Mouse (Mus musculus): ENCODE results near the gene Mmp19. TPM values are rescaled to one million over a fixed set of nuclear protein-coding genes. Genes with fewer than 3 reads are reported as not detected.

Gene Mmp19
- polyA plus RNA-seq, 1 experiment from 2014 or later = 1.5 TPM

DNA sequence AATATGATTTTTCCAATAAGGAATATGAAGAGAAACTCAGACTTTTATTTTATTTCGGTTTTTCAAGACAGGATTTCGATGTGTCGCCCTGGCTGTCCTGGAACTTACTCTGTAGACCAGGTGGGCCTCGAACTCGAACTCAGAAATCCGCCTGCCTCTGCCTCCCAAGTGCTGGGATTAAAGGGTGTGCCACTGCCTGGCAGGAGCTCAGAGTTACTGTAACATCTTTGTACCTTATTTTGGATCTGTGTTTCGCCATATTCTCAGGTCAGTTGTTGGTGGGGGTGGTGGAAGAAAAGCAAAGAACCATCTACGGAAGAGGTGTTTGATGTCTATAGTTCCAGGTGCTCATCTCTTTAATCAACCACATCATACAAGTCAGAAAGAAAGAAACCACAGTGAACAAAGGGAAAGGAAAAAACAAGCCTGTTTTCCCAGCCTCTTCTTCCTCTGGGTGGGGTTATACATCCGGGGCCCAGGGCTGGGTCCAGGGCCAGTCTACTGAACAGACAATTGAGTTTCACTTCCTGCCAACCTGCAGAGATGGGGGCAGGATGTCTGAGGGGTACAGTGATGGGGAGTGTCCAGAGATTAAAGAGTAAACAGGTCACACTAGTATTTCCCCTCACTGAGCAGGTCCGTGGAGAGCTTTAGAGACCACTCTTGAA is 44.6 kb upstream of the Mmp19 start:
- Histone ChIP-seq H3K27me3 (ENCODE audit: insufficient read depth, low read length) (peaks cover 7% of the 10 kb centered on the region; the same call in 1 of the 2 replicates), H3K9ac (no peak overlapping the region), H3K4me2 (no peak overlapping the region), H3K27ac (ENCODE audit: low read depth) (peak overlapping the region; percentile 32; the same call in 1 of the 2 replicates), H3K4me3 (ENCODE audit: low read depth, low read length) (no peak overlapping the region), H3K9me3 (ENCODE audit: low read depth, low read length) (no peaks in the 10 kb centered on the region), H3K4me1 (ENCODE audit: insufficient read depth) (peaks cover 11% of the 10 kb centered on the region; the same call in 1 of the 2 replicates), H3K36me3 (ENCODE audit: insufficient read depth) (0 out of 2 replicates have a peak, but pooled peaks cover 4% of the 10 kb centered on the region)
- no peak for TF ChIP-seq CTCF (IDR thresholded peaks at IDR 0.05; ENCODE audit: low read depth)
- ATAC-seq (ENCODE audit: insufficient read depth) (no peak), DNase-seq (no peak)
- 87% methylated on average over 10 of the region's 10 CpGs for WGBS

DNA sequence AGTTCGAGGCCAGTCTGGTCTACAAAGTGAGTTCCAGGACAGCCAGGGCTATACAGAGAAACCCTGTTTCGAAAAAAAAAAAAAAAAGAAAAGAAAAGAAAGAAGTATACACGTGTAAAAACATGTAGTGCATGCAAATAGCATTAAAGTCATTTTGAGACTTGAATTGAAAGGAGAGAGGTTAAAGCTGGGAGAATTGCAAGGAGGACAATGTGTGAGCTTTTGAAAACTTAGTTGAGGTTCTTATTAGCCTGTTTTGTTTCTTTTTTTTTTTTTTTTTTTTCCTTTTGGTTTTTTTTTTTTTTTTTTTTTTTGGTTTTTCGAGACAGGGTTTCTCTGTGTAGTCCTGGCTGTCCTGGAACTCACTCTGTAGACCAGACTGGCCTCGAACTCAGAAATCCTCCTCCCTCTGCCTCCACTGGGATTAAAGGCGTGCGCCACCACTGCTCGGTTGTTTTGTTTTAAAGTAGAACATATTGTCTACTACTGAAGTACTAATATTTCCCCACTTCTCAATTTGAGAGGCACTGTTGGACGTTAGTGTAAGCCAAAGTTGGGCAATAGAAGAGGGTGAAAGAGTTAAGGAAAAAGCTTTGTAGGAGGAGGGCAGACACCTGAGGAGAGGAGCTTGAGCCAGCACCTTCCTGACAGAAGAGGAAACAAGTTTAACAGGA is 43.6 kb upstream of the Mmp19 start:
- WGBS = 29% methylated on average over 9 of the region's 9 CpGs
- Histone ChIP-seq H3K27me3 (ENCODE audit: insufficient read depth, low read length) (peaks cover 5% of the 10 kb centered on the region; the same call in 1 of the 2 replicates), H3K9ac (peak overlapping the region; percentile 86), H3K27ac (ENCODE audit: low read depth) (peak overlapping the region; percentile 98), H3K4me3 (ENCODE audit: low read depth, low read length) (peak overlapping the region; percentile 72), H3K4me2 (peak overlapping the region; percentile 91), H3K9me3 (ENCODE audit: low read depth, low read length) (no peaks in the 10 kb centered on the region), H3K36me3 (ENCODE audit: insufficient read depth) (0 out of 2 replicates have a peak, but pooled peaks cover 4% of the 10 kb centered on the region), H3K4me1 (ENCODE audit: insufficient read depth) (peaks cover 11% of the 10 kb centered on the region; the same call in 1 of the 2 replicates)
- ATAC-seq (ENCODE audit: insufficient read depth) (peak; percentile 2; the same call in 1 of the 2 replicates), DNase-seq (no peak)
- no peak for TF ChIP-seq CTCF (IDR thresholded peaks at IDR 0.05; ENCODE audit: low read depth)

DNA sequence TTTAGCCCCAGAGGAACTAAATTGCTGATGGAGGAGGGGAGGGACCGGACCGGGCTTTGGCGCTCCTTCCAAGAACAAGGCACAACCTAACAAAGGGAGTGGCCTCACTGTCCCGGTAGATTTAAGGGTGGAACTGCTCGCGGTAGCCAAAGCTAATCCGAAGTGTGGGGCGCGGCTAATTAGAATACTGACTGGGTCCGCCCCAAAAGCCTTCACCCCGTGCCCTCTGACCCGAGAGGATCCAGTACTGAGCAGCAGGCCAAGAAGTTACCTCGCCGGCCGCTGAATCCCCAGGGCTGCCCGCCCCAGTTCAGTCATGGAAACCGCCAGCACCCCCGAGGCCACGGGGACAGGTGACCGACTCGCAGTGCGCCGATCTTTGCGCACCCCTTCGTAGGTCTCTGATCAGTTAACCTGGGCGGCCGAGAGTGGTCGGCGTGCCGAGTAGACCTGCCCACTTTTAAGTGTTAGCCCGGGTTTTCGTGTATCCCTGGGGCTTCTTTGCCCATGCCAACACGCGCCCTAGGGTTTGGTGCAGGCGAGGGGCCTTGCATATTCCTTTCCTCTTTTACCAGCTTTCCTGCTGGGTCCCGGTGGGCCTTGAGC is 43.0 kb upstream of the Mmp19 start, which contains the start of gene Pym1:
TSS of gene Pym1 (plus strand) at position 244 of the 606 bp plus-strand sequence.
- peaks cover 7% of the 10 kb centered on the region; the same call in 1 of the 2 replicates for H3K36me3 ChIP-seq (ENCODE audit: insufficient read depth)
- H3K4me1 ChIP-seq (ENCODE audit: insufficient read depth) = peaks cover 11% of the 10 kb centered on the region; the same call in 1 of the 2 replicates
- H3K4me2 ChIP-seq = peak within 1 kb of the TSS; percentile 91
- H3K27me3 ChIP-seq (ENCODE audit: insufficient read depth, low read length) = no peaks in the 10 kb centered on the region
- H3K9ac ChIP-seq = peak within 1 kb of the TSS; percentile 86
- ATAC-seq (ENCODE audit: insufficient read depth) (peak; percentile 74), DNase-seq (peak; percentile 85)
- H3K27ac ChIP-seq (ENCODE audit: low read depth) = peak within 1 kb of the TSS; percentile 98
- no peak for TF ChIP-seq CTCF (IDR thresholded peaks at IDR 0.05; ENCODE audit: low read depth)
- no peaks in the 10 kb centered on the region for H3K9me3 ChIP-seq (ENCODE audit: low read depth, low read length)
- peak within 1 kb of the TSS; percentile 72 for H3K4me3 ChIP-seq (ENCODE audit: low read depth, low read length)
- under 1% methylated on average over 36 of the region's 36 CpGs for WGBS

DNA sequence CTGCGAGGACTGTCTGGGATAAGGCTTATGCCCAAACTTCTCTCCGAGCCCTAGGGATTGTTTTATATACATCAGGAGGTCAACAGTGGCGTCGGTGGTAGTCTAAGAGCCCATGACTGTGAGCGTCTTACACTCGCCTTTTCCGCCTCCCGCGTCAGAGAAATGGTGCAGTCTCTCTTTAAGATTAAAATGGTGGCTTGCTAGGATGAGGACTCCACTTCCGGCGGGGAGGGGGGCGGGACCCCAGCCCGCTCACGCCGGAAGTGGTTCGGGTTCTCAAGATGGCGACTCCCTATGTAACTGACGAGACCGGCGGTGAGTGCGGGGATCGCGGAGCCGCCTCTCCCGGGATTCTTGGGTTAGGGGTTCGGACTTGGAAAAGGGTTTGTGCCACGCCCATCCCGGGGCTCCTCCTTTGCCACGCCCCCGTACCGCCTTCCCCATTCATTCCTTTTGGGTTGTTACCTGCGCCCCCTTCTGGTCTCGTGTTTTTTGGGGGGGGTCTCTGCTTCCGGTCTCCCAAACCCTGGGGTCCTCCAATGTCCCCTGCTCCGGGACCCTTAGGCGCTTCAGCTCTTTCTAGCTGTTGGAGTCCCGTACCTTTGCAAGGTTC is 42.4 kb upstream of the Mmp19 start:
- Histone ChIP-seq H3K4me3 (ENCODE audit: low read depth, low read length) (peak overlapping the region; percentile 72), H3K4me1 (ENCODE audit: insufficient read depth) (peaks cover 11% of the 10 kb centered on the region; the same call in 1 of the 2 replicates), H3K36me3 (ENCODE audit: insufficient read depth) (peaks cover 9% of the 10 kb centered on the region; the same call in 1 of the 2 replicates), H3K27me3 (ENCODE audit: insufficient read depth, low read length) (no peaks in the 10 kb centered on the region), H3K4me2 (peak overlapping the region; percentile 91), H3K9ac (peak overlapping the region; percentile 86), H3K9me3 (ENCODE audit: low read depth, low read length) (no peaks in the 10 kb centered on the region), H3K27ac (ENCODE audit: low read depth) (peak overlapping the region; percentile 98)
- WGBS = under 1% methylated on average over 37 of the region's 37 CpGs
- DNase-seq = peak; percentile 92
- peak; percentile 82 for ATAC-seq (ENCODE audit: insufficient read depth)
- TF ChIP-seq CTCF (IDR thresholded peaks at IDR 0.05; ENCODE audit: low read depth) = peak; percentile 56

DNA sequence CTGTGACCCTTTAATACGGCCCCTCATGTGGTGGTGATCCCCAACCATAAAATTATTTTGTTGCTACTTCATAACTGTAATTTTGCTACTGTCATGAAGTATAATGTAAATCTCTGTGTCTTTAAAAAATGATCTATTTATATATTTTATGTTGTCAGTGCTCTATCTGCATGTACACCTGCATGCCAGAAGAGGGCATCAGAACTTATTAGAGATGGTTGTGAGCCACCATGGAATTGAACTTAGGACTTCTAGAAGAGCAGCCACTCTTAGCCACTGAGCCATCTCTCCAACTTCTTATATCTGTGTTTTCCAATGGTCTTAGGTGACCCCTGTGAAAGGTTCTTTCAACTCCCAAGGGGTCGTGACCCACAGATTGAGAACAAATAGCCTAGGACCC is 17.8 kb upstream of the Mmp19 start:
- H3K9ac ChIP-seq = no peak overlapping the region
- no peaks in the 10 kb centered on the region for H3K4me1 ChIP-seq (ENCODE audit: insufficient read depth)
- ATAC-seq (ENCODE audit: insufficient read depth) (no peak), DNase-seq (peak; percentile 24)
- TF ChIP-seq CTCF (IDR thresholded peaks at IDR 0.05; ENCODE audit: low read depth) = peak; percentile 40; the same call in 1 of the 2 replicates
- 75% methylated on average over 2 of the region's 2 CpGs for WGBS
- H3K9me3 ChIP-seq (ENCODE audit: low read depth, low read length) = no peaks in the 10 kb centered on the region
- no peaks in the 10 kb centered on the region for H3K27me3 ChIP-seq (ENCODE audit: insufficient read depth, low read length)
- H3K36me3 ChIP-seq (ENCODE audit: insufficient read depth) = 0 out of 2 replicates have a peak, but pooled peaks cover 4% of the 10 kb centered on the region
- no peak overlapping the region for H3K4me2 ChIP-seq
- H3K4me3 ChIP-seq (ENCODE audit: low read depth, low read length) = no peak overlapping the region
- no peak overlapping the region for H3K27ac ChIP-seq (ENCODE audit: low read depth)

DNA sequence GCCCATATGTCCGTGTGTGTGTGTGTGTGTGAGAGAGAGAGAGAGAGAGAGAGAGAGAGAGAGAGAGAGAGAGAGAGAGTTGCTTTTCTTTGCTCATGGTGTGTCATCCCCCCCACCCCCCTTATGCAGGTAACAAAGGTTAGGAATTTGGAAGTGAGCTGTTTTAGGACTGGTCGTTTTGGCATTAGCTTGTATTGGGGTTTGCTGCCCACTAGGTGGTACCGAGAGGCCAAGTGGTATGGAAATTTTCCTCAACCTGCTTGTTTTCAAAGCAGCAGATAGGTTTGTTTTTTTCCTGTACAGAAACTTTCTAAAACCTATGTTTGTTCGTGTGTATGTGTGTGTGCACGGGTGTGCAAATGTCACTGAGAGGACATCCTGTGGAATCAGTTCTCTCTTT is 17.0 kb upstream of the Mmp19 start:
- ATAC-seq (ENCODE audit: insufficient read depth) = no peak
- H3K9ac ChIP-seq = no peak overlapping the region
- no peak overlapping the region for H3K27ac ChIP-seq (ENCODE audit: low read depth)
- DNase-seq = peak; percentile 44
- no peaks in the 10 kb centered on the region for H3K36me3 ChIP-seq (ENCODE audit: insufficient read depth)
- H3K4me3 ChIP-seq (ENCODE audit: low read depth, low read length) = no peak overlapping the region
- H3K9me3 ChIP-seq (ENCODE audit: low read depth, low read length) = no peaks in the 10 kb centered on the region
- TF ChIP-seq CTCF (IDR thresholded peaks at IDR 0.05; ENCODE audit: low read depth) = peak; percentile 57
- no peak overlapping the region for H3K4me2 ChIP-seq
- peaks cover 3% of the 10 kb centered on the region; the same call in 1 of the 2 replicates for H3K4me1 ChIP-seq (ENCODE audit: insufficient read depth)
- 25% methylated on average over 5 of the region's 5 CpGs for WGBS
- no peaks in the 10 kb centered on the region for H3K27me3 ChIP-seq (ENCODE audit: insufficient read depth, low read length)

All from lung, embryonic 14.5 days (tissue).